Mouse (Mus musculus): ENCODE measurements at regions not wholly inside any gene's neighbourhood (a gene's known extent, or its start where the extent isn't known, plus 50 kb on each side); places are given as distances from the start of the nearest gene placed in this dataset.

GRCm38 (mm10) chr8:31735610-31736009, 1692.9 kb upstream of the 5930422O12Rik start:
- TF ChIP-seq HCFC1 (IDR thresholded peaks at IDR 0.05; ENCODE audit: borderline replicate concordance, insufficient read depth, low read length) (no peak), ZNF384 (IDR thresholded peaks at IDR 0.05; ENCODE audit: low read depth, low read length) (no peak), CHD2 (IDR thresholded peaks at IDR 0.05; ENCODE audit: low read depth, low read length) (no peak), ZC3H11A (IDR thresholded peaks at IDR 0.05; ENCODE audit: borderline replicate concordance, low read depth, low read length) (no peak), MAFK (IDR thresholded peaks at IDR 0.05; ENCODE audit: insufficient read depth, low read depth, low read length) (no peak)
